Mouse (Mus musculus) heart, adult 2 months (tissue): Measurements from ENCODE around the gene Atxn10.

Experiments used
- CTCF ChIP-seq: fragments of 200-600 bp; IDR thresholded peaks from 2 replicates; pipeline ENCODE4 v1.8.1; 2022; ENCODE audit warnings: antibody characterized with exemption, mild to moderate bottlenecking, moderate library complexity
- EP300 ChIP-seq: fragments of 200-500 bp; IDR thresholded peaks from 2 replicates; pipeline ENCODE4 v1.6.1; 2011; ENCODE audit warnings: low read depth, low read length, control low read depth; ENCODE audit not compliant: insufficient read depth

DNA sequence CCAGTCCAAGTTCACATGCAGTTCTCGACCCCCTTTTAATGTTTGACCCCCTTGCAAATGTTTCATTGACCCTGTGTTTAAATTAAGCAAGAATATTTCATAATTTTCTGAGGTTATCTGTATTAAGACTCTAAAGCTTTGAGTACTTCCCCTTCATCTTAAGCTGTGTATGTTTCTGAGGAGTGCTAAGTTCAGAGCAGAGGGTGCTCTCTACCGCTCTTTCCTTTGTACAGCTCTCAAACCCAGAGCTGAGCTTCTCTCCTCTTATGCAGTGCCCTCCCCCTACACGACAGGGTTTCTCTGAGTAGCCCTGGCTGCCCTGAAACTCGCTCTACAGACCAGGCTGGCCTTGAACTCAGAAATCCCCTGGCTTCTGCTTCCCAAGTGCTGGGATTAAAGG lies 23.9 kb downstream of the Atxn10 start:
- TF ChIP-seq CTCF (no peak), EP300 (no peak)
